Mouse (Mus musculus): Measurements from ENCODE around the gene Mt1. TPM values are rescaled to one million over a fixed set of nuclear protein-coding genes. Genes with fewer than 3 reads are reported as not detected.
A peak's percentile ranks its signal among the peaks of the same experiment; 100 is the strongest.
"Not testable (repeated sequence)": the region's sequence is repeated elsewhere in the genome, so short reads cannot be mapped to it uniquely, and the experiment has no call there.

The Mt1 gene
- polyA plus RNA-seq, 1 experiment from 2014 or later = 131 TPM

GRCm38 (mm10) chr8:94150925-94151324, 28.0 kb upstream of the Mt1 start:
- TF ChIP-seq CTCF (IDR thresholded peaks at IDR 0.05) = no peak
- ATAC-seq (no peak), DNase-seq (ENCODE audit: low read depth, low spot score) (no peak)
- in situ Hi-C loops (cut with MboI; ENCODE audit: low pct_unique_long_range_greater_than_20kb) = no loop called here
- no peaks in the 10 kb centered on the region for H3K27me3 ChIP-seq
- ChIA-PET CTCF (interaction anchor here (0.9 kb wide), 1 partner anchor 49 kb away, joined by 3 read pairs; no protein-coding TSS in a partner anchor), POLR2A (no interaction called here)

- CTCF ChIA-PET = interaction anchor here (2.3 kb wide), 1 partner anchor 14 kb away, joined by 8 read pairs; no protein-coding TSS in a partner anchor
- in situ Hi-C loops (cut with MboI; ENCODE audit: low pct_unique_long_range_greater_than_20kb) = no loop called here
- no peak for DNase-seq (ENCODE audit: low read depth, low spot score)
- peaks cover 2% of the 10 kb centered on the region for H3K27me3 ChIP-seq
- POLR2A ChIA-PET = no interaction called here
- no peak for TF ChIP-seq CTCF (IDR thresholded peaks at IDR 0.05)
- ATAC-seq = no peak
These were observed 26.2 kb upstream of the Mt1 start, which contains the start of gene Mt3 for GRCm38 (mm10) chr8:94152513-94153300. Mt3 (plus strand) TSS chr8:94152607.

GRCm38 (mm10) chr8:94153451-94153850, 25.4 kb upstream of the Mt1 start:
- DNase-seq (ENCODE audit: low read depth, low spot score) (no peak), ATAC-seq (no peak)
- in situ Hi-C loops (cut with MboI; ENCODE audit: low pct_unique_long_range_greater_than_20kb) = no loop called here
- ChIA-PET POLR2A (no interaction called here), CTCF (interaction anchor here (2.3 kb wide), 1 partner anchor 14 kb away, joined by 8 read pairs; no protein-coding TSS in a partner anchor)
- no peak for TF ChIP-seq CTCF (IDR thresholded peaks at IDR 0.05)
- H3K27me3 ChIP-seq = peaks cover 2% of the 10 kb centered on the region

- DNase-seq (ENCODE audit: low read depth, low spot score) = no peak
- in situ Hi-C loops (cut with MboI; ENCODE audit: low pct_unique_long_range_greater_than_20kb) = no loop called here
These were observed 24.3 kb upstream of the Mt1 start for GRCm38 (mm10) chr8:94154537-94154936.

GRCm38 (mm10) chr8:94156092-94156491, 22.8 kb upstream of the Mt1 start:
- ATAC-seq (no peak), DNase-seq (ENCODE audit: low read depth, low spot score) (no peak)
- peaks cover 2% of the 10 kb centered on the region for H3K27me3 ChIP-seq
- in situ Hi-C loops (cut with MboI; ENCODE audit: low pct_unique_long_range_greater_than_20kb) = no loop called here
- ChIA-PET POLR2A (no interaction called here), CTCF (interaction anchor here (2.3 kb wide), 1 partner anchor 11 kb away, joined by 7 read pairs; no protein-coding TSS in a partner anchor)
- TF ChIP-seq CTCF (IDR thresholded peaks at IDR 0.05) = no peak

More at GRCm38 (mm10) chr8:94154537-94154936, 24.3 kb upstream of the Mt1 start:
- POLR2A ChIA-PET = no interaction called here
- ATAC-seq = no peak
- TF ChIP-seq CTCF (IDR thresholded peaks at IDR 0.05) = no peak
- CTCF ChIA-PET = interaction anchor here (1.0 to 2.3 kb wide), 2 partner anchors 12 to 48 kb away, joined by 3 to 8 read pairs; no protein-coding TSS in a partner anchor
- peaks cover 2% of the 10 kb centered on the region for H3K27me3 ChIP-seq

GRCm38 (mm10) chr8:94165772-94166171, 13.1 kb upstream of the Mt1 start:
- in situ Hi-C loops (cut with MboI; ENCODE audit: low pct_unique_long_range_greater_than_20kb) = loop anchor here (5.0 kb wide), 1 partner anchor 37 kb away; no protein-coding TSS in a partner anchor
- POLR2A ChIA-PET; ATAC-seq; DNase-seq (ENCODE audit: low read depth, low spot score); H3K27me3 ChIP-seq: not testable (repeated sequence)
- CTCF ChIA-PET = interaction anchor here (2.0 to 5.7 kb wide), 4 partner anchors 21 to 40 kb away, joined by 10 to 69 read pairs (median 20); no protein-coding TSS in a partner anchor

GRCm38 (mm10) chr8:94167244-94167643, 11.6 kb upstream of the Mt1 start:
- DNase-seq (ENCODE audit: low read depth, low spot score) (no peak), ATAC-seq (peak; percentile 63)
- in situ Hi-C loops (cut with MboI; ENCODE audit: low pct_unique_long_range_greater_than_20kb) = loop anchor here (5.0 kb wide), 1 partner anchor 35 kb away; no protein-coding TSS in a partner anchor
- ChIA-PET POLR2A (interaction anchor here (0.7 kb wide), 1 partner anchor 11 kb away, joined by 4 read pairs; no protein-coding TSS in a partner anchor), CTCF (interaction anchor here (0.7 to 5.7 kb wide), 17 partner anchors 10 to 104 kb away, joined by 3 to 69 read pairs (median 7); no protein-coding TSS in a partner anchor)
- H3K27me3 ChIP-seq = no peaks in the 10 kb centered on the region
- TF ChIP-seq CTCF (IDR thresholded peaks at IDR 0.05) = peak; percentile 95

- in situ Hi-C loops (cut with MboI; ENCODE audit: low pct_unique_long_range_greater_than_20kb) = loop anchor here (5.0 kb wide), 1 partner anchor 33 kb away; no protein-coding TSS in a partner anchor
- ChIA-PET CTCF (interaction anchor here (1.2 kb wide), 1 partner anchor 13 kb away, joined by 3 read pairs; no protein-coding TSS in a partner anchor), POLR2A (interaction anchor here (1.3 kb wide), 1 partner anchor 11 kb away, joined by 4 read pairs; no protein-coding TSS in a partner anchor)
- ATAC-seq = no peak
- TF ChIP-seq CTCF (IDR thresholded peaks at IDR 0.05) = no peak
- no peak for DNase-seq (ENCODE audit: low read depth, low spot score)
- H3K27me3 ChIP-seq = no peaks in the 10 kb centered on the region
These were observed 9.3 kb upstream of the Mt1 start for GRCm38 (mm10) chr8:94169547-94169946.

- POLR2A ChIA-PET = interaction anchor here (1.4 kb wide), 1 partner anchor 23 kb away, joined by 4 read pairs; no protein-coding TSS in a partner anchor
- H3K27me3 ChIP-seq = no peaks in the 10 kb centered on the region
- in situ Hi-C loops (cut with MboI; ENCODE audit: low pct_unique_long_range_greater_than_20kb) = no loop called here
- peak; percentile 49 for ATAC-seq
- CTCF ChIA-PET = interaction anchor here (1.5 kb wide), 2 partner anchors 12 to 28 kb away, joined by 3 to 8 read pairs; no protein-coding TSS in a partner anchor
- DNase-seq (ENCODE audit: low read depth, low spot score) = peak; percentile 66
- TF ChIP-seq CTCF (IDR thresholded peaks at IDR 0.05) = no peak
These were observed 7.5 kb upstream of the Mt1 start for GRCm38 (mm10) chr8:94171321-94171755.

GRCm38 (mm10) chr8:94172075-94172808, 6.6 kb upstream of the Mt1 start, which contains the start of gene Mt2:
Mt2 (plus strand) TSS chr8:94172664.
- no peaks in the 10 kb centered on the region for H3K27me3 ChIP-seq
- TF ChIP-seq CTCF (IDR thresholded peaks at IDR 0.05) = no peak
- in situ Hi-C loops (cut with MboI; ENCODE audit: low pct_unique_long_range_greater_than_20kb) = no loop called here
- ChIA-PET CTCF (interaction anchor here (0.6 to 3.9 kb wide), 4 partner anchors 11 to 167 kb away, joined by 3 to 15 read pairs (median 6); no protein-coding TSS in a partner anchor), POLR2A (interaction anchor here (0.5 to 1.4 kb wide), 3 partner anchors 10 to 53 kb away, joined by 3 to 4 read pairs (median 3); no protein-coding TSS in a partner anchor)
- no peak for ATAC-seq
- no peak for DNase-seq (ENCODE audit: low read depth, low spot score)
